Mouse (Mus musculus) cerebellum, adult 2 months (tissue): ENCODE results near the gene Ak3.

Source experiments
- CTCF ChIP-seq: fragments of 200-500 bp; IDR thresholded peaks from 2 replicates; pipeline ENCODE4 v1.5.1; 2011; ENCODE audit warnings: low read depth, mild to moderate bottlenecking, control low read depth, low read length, moderate library complexity, borderline replicate concordance; ENCODE audit not compliant: insufficient read depth
- POLR2A ChIP-seq: fragments of 200-500 bp; IDR thresholded peaks from 2 replicates; pipeline ENCODE4 v1.6.1; 2011; ENCODE audit warnings: low read length, control low read depth, borderline replicate concordance; ENCODE audit not compliant: insufficient read depth

DNA sequence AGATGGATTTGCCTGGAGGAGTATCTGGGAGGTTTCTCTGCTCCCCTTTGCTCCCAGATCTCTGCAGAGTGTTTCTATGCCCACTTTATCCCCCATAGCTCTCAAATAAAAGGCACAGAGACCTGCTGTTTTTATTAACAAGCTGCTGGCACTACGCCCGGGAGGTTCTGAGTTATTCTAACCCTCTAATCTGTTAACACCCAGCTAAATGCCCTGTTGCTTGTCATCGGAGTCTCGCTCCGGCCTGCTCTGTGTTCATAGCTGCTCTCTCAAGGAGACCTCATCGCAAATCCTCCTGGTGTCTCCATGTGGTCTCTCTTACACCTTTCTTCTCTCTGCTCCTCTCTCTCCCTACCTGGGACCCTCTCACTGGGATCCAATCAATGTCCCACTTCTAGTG lies 27.0 kb upstream of the Ak3 start:
- TF ChIP-seq POLR2A = no peak
- TF ChIP-seq CTCF = no peak
